Mouse (Mus musculus) midbrain, embryonic 14.5 days (tissue): ENCODE measurements at regions not wholly inside any gene's neighbourhood (a gene's known extent, or its start where the extent isn't known, plus 50 kb on each side); places are given as distances from the start of the nearest gene placed in this dataset.

ENCODE experiments used
- ATAC-seq: fragments of 200-750 bp; cut with Nextera tagmentation; 2 replicates; pipeline ENCODE4 v1.8.0; 2017; ENCODE audit warnings: moderate number of reproducible peaks, moderate library complexity; ENCODE audit not compliant: low FRiP score, low TSS enrichment
- DNase-seq: peaks from one replicate; pipeline ENCODE4 v3.0.0-alpha.2; 2015
- H3K27ac ChIP-seq: fragments of 300-500 bp; sonication (generic); replicated peaks from 2 replicates; pipeline ENCODE4 v1.5.1; 2014; ENCODE audit warnings: mild to moderate bottlenecking, low read depth, low read length, moderate library complexity
- H3K27me3 ChIP-seq: fragments of 300-500 bp; sonication (generic); 2 replicates; pipeline ENCODE4 v1.6.1; 2014; ENCODE audit warnings: low read length, control low read depth, mixed read lengths; ENCODE audit not compliant: control insufficient read depth, insufficient read depth
- H3K36me3 ChIP-seq: fragments of 300-500 bp; sonication (generic); 2 replicates; pipeline ENCODE4 v1.6.1; 2014; ENCODE audit warnings: low read length, control low read depth; ENCODE audit not compliant: control insufficient read depth, insufficient read depth
- H3K4me1 ChIP-seq: fragments of 300-500 bp; sonication (generic); 2 replicates; pipeline ENCODE4 v1.6.1; 2014; ENCODE audit warnings: mild to moderate bottlenecking, antibody characterized with exemption, low read length, control low read depth; ENCODE audit not compliant: control insufficient read depth, insufficient read depth
- H3K4me2 ChIP-seq: fragments of 300-500 bp; sonication (generic); 2 replicates; pipeline ENCODE4 v1.6.1; 2014; ENCODE audit warnings: mild to moderate bottlenecking, low read length, moderate library complexity
- H3K4me3 ChIP-seq: fragments of 300-500 bp; sonication (generic); replicated peaks from 2 replicates; pipeline ENCODE4 v1.5.1; 2014; ENCODE audit warnings: low read depth, low read length
- H3K9ac ChIP-seq: fragments of 300-500 bp; sonication (generic); replicated peaks from 2 replicates; pipeline ENCODE4 v1.6.1; 2014; ENCODE audit warnings: mild to moderate bottlenecking, low read length, moderate library complexity
- H3K9me3 ChIP-seq: fragments of 300-500 bp; sonication (generic); 2 replicates; pipeline ENCODE4 v1.6.1; 2016; ENCODE audit warnings: low read length, control low read depth, mixed read lengths; ENCODE audit not compliant: control insufficient read depth
- WGBS: fragments of 180-500 bp; shearing (Covaris S2); extraction: QIAGEN DNeasy Blood & Tissue Kit; methylation state at CpG from one replicate; pipeline ENCODE4 v1.1.7; 2014; 5-methylcytosine and 5-hydroxymethylcytosine counted together

- Histone ChIP-seq H3K9me3 (no peaks in the 10 kb centered on the region), H3K9ac (no peak overlapping the region), H3K4me1 (no peaks in the 10 kb centered on the region), H3K4me2 (no peak overlapping the region), H3K27ac (no peak overlapping the region), H3K4me3 (no peak overlapping the region), H3K36me3 (no peaks in the 10 kb centered on the region), H3K27me3 (no peaks in the 10 kb centered on the region)
- ATAC-seq (no peak), DNase-seq (no peak)
- WGBS, result 76% methylated on average over 20 of the region's 20 CpGs
Observed at GRCm38 (mm10) chr7:36095258-36096130, 292.7 kb upstream of the Zfp507 start.

- no peaks in the 10 kb centered on the region for H3K9me3 ChIP-seq
- H3K36me3 ChIP-seq, result no peaks in the 10 kb centered on the region
- no peak overlapping the region for H3K4me2 ChIP-seq
- H3K27ac ChIP-seq, result no peak overlapping the region
- WGBS, result 91% methylated on average over 9 of the region's 9 CpGs
- no peaks in the 10 kb centered on the region for H3K4me1 ChIP-seq
- H3K27me3 ChIP-seq, result no peaks in the 10 kb centered on the region
- DNase-seq (no peak), ATAC-seq (no peak)
- no peak overlapping the region for H3K9ac ChIP-seq
- no peak overlapping the region for H3K4me3 ChIP-seq
Observed at GRCm38 (mm10) chr7:36091132-36091531, 288.3 kb upstream of the Zfp507 start.

- no peak overlapping the region for H3K9ac ChIP-seq
- H3K4me1 ChIP-seq, result no peaks in the 10 kb centered on the region
- 54% methylated on average over 22 of the region's 22 CpGs for WGBS
- no peak for ATAC-seq
- no peak overlapping the region for H3K4me3 ChIP-seq
- H3K36me3 ChIP-seq, result no peaks in the 10 kb centered on the region
- H3K27me3 ChIP-seq, result no peaks in the 10 kb centered on the region
- H3K4me2 ChIP-seq, result no peak overlapping the region
- no peaks in the 10 kb centered on the region for H3K9me3 ChIP-seq
- no peak for DNase-seq
- H3K27ac ChIP-seq, result no peak overlapping the region
Observed at GRCm38 (mm10) chr7:36090291-36091123, 287.7 kb upstream of the Zfp507 start.

- ATAC-seq (no peak), DNase-seq (no peak)
- WGBS, result 94% methylated on average over 6 of the region's 6 CpGs
- H3K36me3 ChIP-seq, result no peaks in the 10 kb centered on the region
- H3K27ac ChIP-seq, result no peak overlapping the region
- no peak overlapping the region for H3K4me2 ChIP-seq
- no peak overlapping the region for H3K9ac ChIP-seq
- no peaks in the 10 kb centered on the region for H3K9me3 ChIP-seq
- H3K4me1 ChIP-seq, result no peaks in the 10 kb centered on the region
- H3K4me3 ChIP-seq, result no peak overlapping the region
- H3K27me3 ChIP-seq, result no peaks in the 10 kb centered on the region
Observed at GRCm38 (mm10) chr7:36087598-36087997, 284.8 kb upstream of the Zfp507 start.

- no peak overlapping the region for H3K4me3 ChIP-seq
Observed at GRCm38 (mm10) chr7:36078666-36079065, 275.9 kb upstream of the Zfp507 start.

GRCm38 (mm10) chr7:36078089-36078654, 275.4 kb upstream of the Zfp507 start:
- ATAC-seq (no peak), DNase-seq (peak; percentile 28)
- no peaks in the 10 kb centered on the region for H3K36me3 ChIP-seq
- no peak overlapping the region for H3K9ac ChIP-seq
- no peaks in the 10 kb centered on the region for H3K27me3 ChIP-seq
- H3K4me1 ChIP-seq, result peaks cover 17% of the 10 kb centered on the region
- WGBS, result 63% methylated on average over 11 of the region's 11 CpGs
- H3K4me3 ChIP-seq, result no peak overlapping the region
- H3K4me2 ChIP-seq, result no peak overlapping the region
- H3K27ac ChIP-seq, result no peak overlapping the region
- no peaks in the 10 kb centered on the region for H3K9me3 ChIP-seq

More at GRCm38 (mm10) chr7:36078666-36079065, 275.9 kb upstream of the Zfp507 start:
- H3K27ac ChIP-seq, result no peak overlapping the region
- no peak for DNase-seq
- H3K9ac ChIP-seq, result no peak overlapping the region
- H3K27me3 ChIP-seq, result no peaks in the 10 kb centered on the region
- no peaks in the 10 kb centered on the region for H3K9me3 ChIP-seq
- WGBS, result 56% methylated on average over 4 of the region's 6 CpGs
- no peak for ATAC-seq
- no peaks in the 10 kb centered on the region for H3K36me3 ChIP-seq
- no peak overlapping the region for H3K4me2 ChIP-seq
- peaks cover 17% of the 10 kb centered on the region for H3K4me1 ChIP-seq

GRCm38 (mm10) chr7:36077271-36077670, 274.5 kb upstream of the Zfp507 start:
- ATAC-seq (no peak), DNase-seq (peak; percentile 27)
- no peaks in the 10 kb centered on the region for H3K36me3 ChIP-seq
- H3K4me2 ChIP-seq, result no peak overlapping the region
- no peak overlapping the region for H3K27ac ChIP-seq
- peaks cover 17% of the 10 kb centered on the region for H3K4me1 ChIP-seq
- H3K27me3 ChIP-seq, result no peaks in the 10 kb centered on the region
- no peak overlapping the region for H3K4me3 ChIP-seq
- WGBS, result 55% methylated on average over 2 of the region's 2 CpGs
- H3K9ac ChIP-seq, result no peak overlapping the region
- no peaks in the 10 kb centered on the region for H3K9me3 ChIP-seq

GRCm38 (mm10) chr7:36076021-36076441, 273.2 kb upstream of the Zfp507 start:
- DNase-seq (peak; percentile 49), ATAC-seq (0 out of 2 replicates have a peak, but pooled peaks have one; percentile 42)
- H3K36me3 ChIP-seq, result no peaks in the 10 kb centered on the region
- no peak overlapping the region for H3K4me3 ChIP-seq
- 2% methylated on average over 11 of the region's 11 CpGs for WGBS
- peak overlapping the region; percentile 38 for H3K4me2 ChIP-seq
- peaks cover 21% of the 10 kb centered on the region for H3K4me1 ChIP-seq
- H3K9ac ChIP-seq, result peak overlapping the region; percentile 36; the same call in 1 of the 2 replicates
- no peaks in the 10 kb centered on the region for H3K9me3 ChIP-seq
- no peaks in the 10 kb centered on the region for H3K27me3 ChIP-seq
- H3K27ac ChIP-seq, result 0 out of 2 replicates have a peak overlapping the region, but pooled peaks have one; percentile 10
